Mouse (Mus musculus): ENCODE data around the gene Dst. TPM values are rescaled to one million over a fixed set of nuclear protein-coding genes. Genes with fewer than 3 reads are reported as not detected.

The Dst gene
- polyA plus RNA-seq, 1 experiment = 9.5 TPM

DNA sequence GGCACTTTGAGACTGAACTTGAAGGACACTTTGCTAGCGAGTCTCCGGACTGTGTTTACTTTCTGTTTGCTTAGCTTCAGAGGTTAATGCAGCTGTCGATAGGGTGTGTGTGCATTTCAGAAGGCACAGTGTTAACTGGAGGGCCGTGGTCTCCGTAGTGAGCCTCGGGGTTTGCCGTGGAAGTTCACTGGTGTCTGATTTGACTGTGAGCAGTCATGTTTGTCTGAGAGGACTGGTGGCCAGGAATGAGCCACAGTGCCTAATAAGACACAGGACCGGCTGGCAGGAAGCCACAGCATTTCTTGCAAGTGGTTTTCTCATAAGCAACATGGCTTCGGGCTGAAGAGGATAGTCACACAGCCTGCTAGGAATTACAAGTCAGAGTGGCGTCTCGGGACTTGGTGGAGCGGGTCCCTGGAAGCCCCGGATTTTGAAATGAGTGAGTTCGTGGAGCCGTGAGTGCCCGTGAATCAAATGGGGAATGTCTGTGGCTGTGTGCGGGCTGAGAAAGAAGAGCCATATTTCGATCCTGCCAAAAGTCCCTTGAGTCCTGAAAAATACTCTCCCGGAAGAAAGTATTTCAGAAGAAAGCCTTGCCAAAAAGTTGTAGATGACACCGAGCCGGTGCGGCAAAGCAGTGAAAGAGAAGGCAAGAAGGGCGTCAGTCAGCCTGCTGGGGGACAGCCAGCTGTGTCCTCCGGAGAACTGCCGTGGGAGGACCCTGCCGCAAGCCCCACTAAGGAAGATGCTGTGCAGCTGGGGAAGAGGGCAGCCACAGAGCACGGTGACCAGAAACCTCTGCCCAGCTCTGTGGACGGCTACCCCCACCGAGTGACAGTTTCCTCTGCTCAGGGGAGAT lies 213.4 kb downstream of the Dst start:
- no peak overlapping the region for H3K4me3 ChIP-seq (replicated peaks; ENCODE audit: control insufficient read depth, low read depth, low read length)
- no peaks in the 10 kb centered on the region for H3K4me1 ChIP-seq (ENCODE audit: control insufficient read depth, insufficient read depth, low read length)
- TF ChIP-seq CTCF (IDR thresholded peaks at IDR 0.05; ENCODE audit: control insufficient read depth, insufficient read depth, low read length) (no peak), POLR2A (IDR thresholded peaks at IDR 0.05; ENCODE audit: borderline replicate concordance, control insufficient read depth, low read depth, low read length) (no peak)
- 82% methylated on average over 29 of the region's 29 CpGs for WGBS
- H3K27ac ChIP-seq (ENCODE audit: control insufficient read depth, insufficient read depth, low read depth, low read length, poor library complexity) = no peak overlapping the region

- no peak for TF ChIP-seq POLR2A (IDR thresholded peaks at IDR 0.05; ENCODE audit: borderline replicate concordance, control insufficient read depth, low read depth, low read length)
- TF ChIP-seq CTCF (IDR thresholded peaks at IDR 0.05; ENCODE audit: control insufficient read depth, insufficient read depth, low read length) = no peak
- WGBS = 85% methylated on average over 6 of the region's 6 CpGs
- H3K27ac ChIP-seq (ENCODE audit: control insufficient read depth, insufficient read depth, low read depth, low read length, poor library complexity) = no peak overlapping the region
- H3K4me1 ChIP-seq (ENCODE audit: control insufficient read depth, insufficient read depth, low read length) = no peaks in the 10 kb centered on the region
- H3K4me3 ChIP-seq (replicated peaks; ENCODE audit: control insufficient read depth, low read depth, low read length) = no peak overlapping the region
These were observed 214.2 kb downstream of the Dst start for GRCm38 (mm10) chr1:34122198-34122597.

GRCm38 (mm10) chr1:34122905-34123304 lies 214.9 kb downstream of the Dst start:
- TF ChIP-seq CTCF (IDR thresholded peaks at IDR 0.05; ENCODE audit: control insufficient read depth, insufficient read depth, low read length) = no peak
- TF ChIP-seq POLR2A (IDR thresholded peaks at IDR 0.05; ENCODE audit: borderline replicate concordance, control insufficient read depth, low read depth, low read length) = no peak
- Histone ChIP-seq H3K27ac (ENCODE audit: control insufficient read depth, insufficient read depth, low read depth, low read length, poor library complexity) (no peak overlapping the region), H3K4me1 (ENCODE audit: control insufficient read depth, insufficient read depth, low read length) (no peaks in the 10 kb centered on the region), H3K4me3 (replicated peaks; ENCODE audit: control insufficient read depth, low read depth, low read length) (no peak overlapping the region)
- 88% methylated on average over 1 of the region's 1 CpGs for WGBS

- Histone ChIP-seq H3K4me3 (replicated peaks; ENCODE audit: control insufficient read depth, low read depth, low read length) (no peak overlapping the region), H3K27ac (ENCODE audit: control insufficient read depth, insufficient read depth, low read depth, low read length, poor library complexity) (no peak overlapping the region), H3K4me1 (ENCODE audit: control insufficient read depth, insufficient read depth, low read length) (no peaks in the 10 kb centered on the region)
- TF ChIP-seq CTCF (IDR thresholded peaks at IDR 0.05; ENCODE audit: control insufficient read depth, insufficient read depth, low read length) = no peak
- no peak for TF ChIP-seq POLR2A (IDR thresholded peaks at IDR 0.05; ENCODE audit: borderline replicate concordance, control insufficient read depth, low read depth, low read length)
- WGBS = 87% methylated on average over 5 of the region's 5 CpGs
These were observed 215.3 kb downstream of the Dst start for GRCm38 (mm10) chr1:34123334-34123733.

DNA sequence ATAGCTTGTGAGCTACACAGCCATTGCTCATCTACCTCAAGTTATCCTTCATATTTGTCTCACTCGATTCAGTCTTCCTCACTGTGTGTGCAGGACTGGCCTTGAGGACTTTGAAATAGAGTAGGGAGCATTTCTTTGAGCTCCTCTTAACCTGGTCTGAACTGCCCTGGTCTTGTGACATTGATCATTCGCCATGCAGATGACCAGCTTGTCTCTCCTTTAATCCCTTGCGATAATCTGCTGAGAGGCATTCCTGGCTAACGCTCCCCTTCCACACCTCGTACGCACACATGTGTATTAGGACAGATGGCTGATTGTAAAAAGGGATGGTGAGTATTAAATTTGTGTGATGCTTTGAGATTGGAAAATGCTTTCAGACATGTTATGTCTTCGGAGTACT lies 216.4 kb downstream of the Dst start:
- 87% methylated on average over 7 of the region's 7 CpGs for WGBS
- H3K4me1 ChIP-seq (ENCODE audit: control insufficient read depth, insufficient read depth, low read length) = no peaks in the 10 kb centered on the region
- TF ChIP-seq CTCF (IDR thresholded peaks at IDR 0.05; ENCODE audit: control insufficient read depth, insufficient read depth, low read length) (no peak), POLR2A (IDR thresholded peaks at IDR 0.05; ENCODE audit: borderline replicate concordance, control insufficient read depth, low read depth, low read length) (no peak)
- H3K4me3 ChIP-seq (replicated peaks; ENCODE audit: control insufficient read depth, low read depth, low read length) = peak overlapping the region; percentile 14
- no peak overlapping the region for H3K27ac ChIP-seq (ENCODE audit: control insufficient read depth, insufficient read depth, low read depth, low read length, poor library complexity)

- WGBS = 81% methylated on average over 5 of the region's 5 CpGs
- Histone ChIP-seq H3K4me1 (ENCODE audit: control insufficient read depth, insufficient read depth, low read length) (no peaks in the 10 kb centered on the region), H3K4me3 (replicated peaks; ENCODE audit: control insufficient read depth, low read depth, low read length) (no peak overlapping the region), H3K27ac (ENCODE audit: control insufficient read depth, insufficient read depth, low read depth, low read length, poor library complexity) (no peak overlapping the region)
- TF ChIP-seq CTCF (IDR thresholded peaks at IDR 0.05; ENCODE audit: control insufficient read depth, insufficient read depth, low read length) = no peak
- TF ChIP-seq POLR2A (IDR thresholded peaks at IDR 0.05; ENCODE audit: borderline replicate concordance, control insufficient read depth, low read depth, low read length) = no peak
These were observed 217.1 kb downstream of the Dst start for GRCm38 (mm10) chr1:34125148-34125547.

GRCm38 (mm10) chr1:34127714-34128474 lies 219.9 kb downstream of the Dst start:
- H3K4me3 ChIP-seq (replicated peaks; ENCODE audit: control insufficient read depth, low read depth, low read length) = no peak overlapping the region
- WGBS = 79% methylated on average over 15 of the region's 15 CpGs
- TF ChIP-seq CTCF (IDR thresholded peaks at IDR 0.05; ENCODE audit: control insufficient read depth, insufficient read depth, low read length) = no peak
- TF ChIP-seq POLR2A (IDR thresholded peaks at IDR 0.05; ENCODE audit: borderline replicate concordance, control insufficient read depth, low read depth, low read length) = no peak
- no peaks in the 10 kb centered on the region for H3K4me1 ChIP-seq (ENCODE audit: control insufficient read depth, insufficient read depth, low read length)
- H3K27ac ChIP-seq (ENCODE audit: control insufficient read depth, insufficient read depth, low read depth, low read length, poor library complexity) = no peak overlapping the region

GRCm38 (mm10) chr1:34128796-34129195 lies 220.8 kb downstream of the Dst start:
- H3K4me3 ChIP-seq (replicated peaks; ENCODE audit: control insufficient read depth, low read depth, low read length) = no peak overlapping the region
- no peak overlapping the region for H3K27ac ChIP-seq (ENCODE audit: control insufficient read depth, insufficient read depth, low read depth, low read length, poor library complexity)
- TF ChIP-seq CTCF (IDR thresholded peaks at IDR 0.05; ENCODE audit: control insufficient read depth, insufficient read depth, low read length) (no peak), POLR2A (IDR thresholded peaks at IDR 0.05; ENCODE audit: borderline replicate concordance, control insufficient read depth, low read depth, low read length) (no peak)
- H3K4me1 ChIP-seq (ENCODE audit: control insufficient read depth, insufficient read depth, low read length) = no peaks in the 10 kb centered on the region
- WGBS = 81% methylated on average over 2 of the region's 2 CpGs
